Mouse (Mus musculus) adipose tissue, adult 10 weeks (tissue): ENCODE results near the gene Gnpda2. TPM values are rescaled to one million over a fixed set of nuclear protein-coding genes. Genes with fewer than 3 reads are reported as not detected.

Experiments used
- polyA plus RNA-seq: library from polyadenylated mRNA; stranded (reverse); fragments of 350-450 nt; fragmentation: Illumina TruSeq; extraction: RNeasy Lipid Tissue Mini Kit (QIAGEN cat#74804); gene quantifications from one replicate; pipeline ENCODE4 v1.2.3, GENCODE M21; 2014; ENCODE audit warnings: low read depth, low replicate concordance

Gnpda2 gene
- 20.8 TPM for polyA plus RNA-seq

GRCm38 (mm10) chr5:69591640-69592461 is at the start of gene Gnpda2:
Gene Gnpda2, minus strand, starts transcription at chr5:69592340.

GRCm38 (mm10) chr5:69556628-69557403 is 35.3 kb downstream of the Gnpda2 start, which contains the start of gene Guf1:
Gene Guf1, plus strand, starts transcription at chr5:69556923.

GRCm38 (mm10) chr5:69542489-69542888 is 49.7 kb downstream of the Gnpda2 start, which contains the start of gene Yipf7:
Gene Yipf7, minus strand, starts transcription at chr5:69542648.

Other genes starting within 250 kb of the Gnpda2 start
- gene Yipf7, start 49.7 kb downstream of the Gnpda2 start, polyA plus RNA-seq: not detected
- 22.2 TPM for gene Guf1, start 35.4 kb downstream of the Gnpda2 start, polyA plus RNA-seq